Mouse (Mus musculus) CD4-positive helper T cell, adult 2 months (primary cell): ENCODE results near the gene Ern1.
"Not testable (repeated sequence)": the region's sequence is repeated elsewhere in the genome, so short reads cannot be mapped to it uniquely, and the experiment has no call there.

ENCODE experiments used
- DNase-seq: peaks from one replicate; pipeline ENCODE4 v3.0.0-alpha.2; 2012; ENCODE audit warnings: low read depth, missing footprints, low spot score

The Ern1 gene

GRCm38 (mm10) chr11:106437039-106437438 lies 50.6 kb downstream of the Ern1 start:
- DNase-seq: no peak

GRCm38 (mm10) chr11:106430392-106430791 lies 57.3 kb downstream of the Ern1 start:
- DNase-seq: peak; percentile 80

DNA sequence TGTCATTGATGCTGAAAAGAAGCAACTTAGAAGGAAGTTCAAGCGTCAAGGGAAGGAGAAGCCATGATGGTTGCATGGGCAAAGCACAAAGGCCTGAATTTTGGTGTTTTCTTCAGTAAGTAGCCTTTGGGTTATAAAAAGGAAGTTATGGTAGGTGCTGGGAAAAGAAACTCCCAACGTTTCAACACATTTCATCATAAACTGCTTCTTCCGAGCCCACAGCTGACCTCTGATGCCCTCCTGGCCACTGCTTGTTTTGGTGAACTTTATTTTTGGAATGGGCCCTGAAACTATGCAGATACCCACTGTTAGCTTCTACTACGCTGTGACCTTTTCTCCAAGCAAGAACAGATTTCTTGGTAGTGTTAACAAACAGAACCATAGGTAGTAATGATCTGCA lies 58.0 kb downstream of the Ern1 start:
- DNase-seq: no peak

GRCm38 (mm10) chr11:106428556-106428955 lies 59.1 kb downstream of the Ern1 start:
- no peak for DNase-seq

DNA sequence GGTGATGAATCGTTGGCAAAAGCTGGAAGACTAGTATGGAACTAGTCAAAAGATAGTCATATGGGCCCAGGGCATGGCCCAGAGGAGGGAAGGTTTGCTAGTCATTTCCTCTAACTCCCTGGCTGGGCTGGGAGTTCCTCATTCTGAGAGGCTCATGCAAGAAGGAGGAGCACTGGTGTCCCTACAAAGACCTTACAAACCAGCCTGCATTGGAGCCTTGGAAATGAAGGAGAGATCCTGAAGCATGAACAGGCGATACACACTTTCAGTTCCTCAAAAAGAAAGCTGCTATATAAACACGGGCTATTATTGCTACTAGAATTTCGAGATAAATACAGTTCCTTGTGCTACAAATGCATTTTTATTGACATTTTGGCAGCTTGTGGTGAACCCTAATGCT lies 59.5 kb downstream of the Ern1 start:
- no peak for DNase-seq

GRCm38 (mm10) chr11:106426447-106426846 lies 61.2 kb downstream of the Ern1 start:
- DNase-seq: no peak

- DNase-seq: no peak
Measured at GRCm38 (mm10) chr11:106425201-106425600, 62.5 kb downstream of the Ern1 start.

DNA sequence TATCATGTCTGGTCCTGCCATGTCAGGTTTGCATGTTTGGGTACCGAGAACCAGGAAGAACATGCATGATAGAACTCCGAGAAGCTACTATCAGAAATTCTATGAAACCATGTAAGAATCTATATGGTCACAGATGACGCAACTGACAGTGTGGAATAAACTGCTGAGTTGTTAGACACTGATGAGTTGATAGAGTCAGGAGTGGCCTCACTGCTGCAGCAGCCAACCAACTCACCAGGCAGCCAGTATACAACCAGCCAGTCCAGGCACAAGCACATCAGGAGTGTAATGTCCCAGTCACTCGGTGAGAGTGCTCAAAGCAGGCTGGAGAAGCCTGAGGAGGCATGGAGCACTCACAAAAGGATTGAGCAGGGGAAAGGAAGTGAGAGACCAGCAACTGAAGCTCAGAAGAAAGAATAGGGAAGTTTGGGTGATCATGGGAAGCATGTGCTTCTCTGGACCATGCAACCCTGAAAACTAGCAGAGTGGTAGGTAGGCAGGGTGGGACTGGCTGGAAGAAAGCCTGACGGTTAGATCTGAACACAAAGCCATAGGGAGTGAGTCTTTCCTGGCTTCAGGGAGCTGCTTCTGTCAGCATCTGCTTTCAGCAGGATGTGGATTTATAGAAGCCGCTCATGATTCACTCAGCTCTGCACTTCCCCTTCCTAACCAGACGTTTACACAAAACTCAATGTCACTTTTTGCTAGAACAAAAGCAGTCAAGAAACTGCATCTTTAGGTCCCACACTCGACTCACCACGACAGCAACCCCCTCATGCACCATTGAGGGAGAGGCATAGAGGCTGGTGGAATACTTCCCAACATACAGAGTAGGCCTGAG lies 68.2 kb downstream of the Ern1 start:
- no peak for DNase-seq

- peak; percentile 87 for DNase-seq
Measured at GRCm38 (mm10) chr11:106418622-106419196, 68.9 kb downstream of the Ern1 start.

DNA sequence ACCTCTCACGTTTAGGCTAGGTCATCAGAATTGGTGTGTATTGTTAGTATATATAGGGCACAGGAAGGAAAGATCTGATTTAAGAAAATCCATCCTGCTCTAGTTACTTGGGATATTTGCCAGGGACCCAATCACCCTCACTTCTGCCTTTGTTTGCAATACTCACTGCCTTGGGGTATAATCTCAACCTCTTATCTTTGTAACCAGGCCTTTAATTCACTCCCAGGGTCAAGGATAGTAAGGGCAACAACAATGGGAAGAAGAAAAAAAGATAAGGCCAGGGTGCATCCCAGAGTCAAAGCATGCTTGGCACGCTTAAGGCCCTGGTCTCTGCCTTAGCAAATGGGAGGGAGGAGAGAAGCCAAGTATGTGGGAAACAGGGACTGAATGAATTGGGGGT lies 69.8 kb downstream of the Ern1 start:
- DNase-seq: no peak

DNA sequence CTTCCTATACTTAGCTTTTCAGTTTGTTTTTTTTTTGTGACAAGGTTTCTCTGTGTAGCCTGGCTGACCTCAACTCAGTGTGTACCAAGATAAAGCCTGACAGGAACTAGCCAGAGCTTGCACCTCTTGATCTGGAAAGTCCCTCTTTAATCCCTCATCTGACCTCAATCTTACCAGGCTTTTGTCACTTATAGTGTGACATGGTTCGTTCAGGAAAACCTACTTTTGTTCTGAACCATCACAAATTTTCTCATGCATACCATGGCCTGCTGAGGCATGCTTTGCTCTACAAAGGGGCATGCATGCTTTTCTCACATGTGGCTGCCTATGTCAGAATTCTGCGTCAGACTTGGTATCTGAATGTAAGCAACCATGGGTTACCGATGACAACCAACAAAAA lies 71.3 kb downstream of the Ern1 start:
- DNase-seq: peak; percentile 67

- no peak for DNase-seq
Measured at GRCm38 (mm10) chr11:106412641-106413360, 74.9 kb downstream of the Ern1 start.

GRCm38 (mm10) chr11:106411157-106411556 lies 76.5 kb downstream of the Ern1 start:
- DNase-seq: no peak

- no peak for DNase-seq
Measured at GRCm38 (mm10) chr11:106410507-106410906, 77.1 kb downstream of the Ern1 start.

DNA sequence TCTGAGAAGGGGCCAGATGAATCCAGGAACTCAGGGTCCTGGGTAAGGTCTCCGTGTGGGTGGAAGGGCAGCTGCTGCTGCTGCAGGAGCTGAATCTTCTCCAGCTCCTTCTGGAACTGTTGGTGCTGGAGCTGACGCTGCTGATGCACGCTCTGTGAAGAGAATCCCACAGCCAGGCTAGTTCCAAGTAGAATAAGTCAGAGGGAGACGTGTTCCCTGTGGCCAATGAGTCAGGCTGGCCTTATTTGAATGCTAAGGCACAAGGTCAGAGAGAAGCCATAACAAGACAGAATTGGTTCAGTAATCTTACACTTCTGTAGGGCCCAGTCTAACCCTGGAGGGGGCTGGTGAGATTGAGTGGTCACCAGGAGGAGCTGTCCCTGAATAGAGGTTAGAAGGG lies 77.6 kb downstream of the Ern1 start:
- no peak for DNase-seq

- no peak for DNase-seq
Measured at GRCm38 (mm10) chr11:106398481-106398880, 89.2 kb downstream of the Ern1 start.

DNA sequence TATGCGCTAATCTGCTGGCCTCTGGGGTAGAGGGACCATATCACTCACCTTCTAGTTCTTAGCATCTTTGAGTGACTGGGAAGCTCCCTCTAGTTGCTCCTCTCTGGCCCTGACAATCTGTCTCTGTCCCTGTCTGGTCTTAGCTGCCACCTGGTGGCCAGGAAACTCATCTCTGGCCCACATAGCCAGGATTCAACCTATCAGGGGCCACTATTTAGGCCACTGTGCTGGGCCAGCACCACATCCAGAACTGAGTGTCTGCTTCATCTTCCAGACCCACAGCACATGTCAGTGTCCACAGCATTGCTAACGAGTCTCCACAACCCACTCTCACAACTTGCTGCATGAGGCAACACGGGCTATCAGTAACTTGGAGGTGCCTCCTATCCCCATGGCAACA lies 90.0 kb downstream of the Ern1 start:
- DNase-seq: no peak

DNA sequence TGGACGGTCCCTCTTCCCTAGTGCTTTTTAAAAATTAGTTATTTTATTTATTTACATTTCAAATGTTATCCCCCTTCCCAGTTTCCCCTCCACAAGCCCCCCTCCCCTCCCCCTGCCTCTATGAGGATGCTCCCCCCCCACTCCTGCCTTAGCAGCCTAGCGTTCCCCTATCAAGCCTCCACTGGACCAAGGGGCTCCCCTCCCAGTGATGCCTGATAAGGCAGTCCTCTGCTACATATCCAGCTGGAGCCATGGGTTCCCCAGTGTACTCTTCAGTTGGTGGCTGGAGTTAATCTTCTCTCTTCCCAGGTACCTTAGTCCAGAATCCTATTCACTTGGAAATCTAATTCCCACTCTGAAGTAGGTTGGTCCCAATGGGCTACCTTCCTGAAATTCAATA lies 93.6 kb downstream of the Ern1 start:
- not testable (repeated sequence) for DNase-seq

DNA sequence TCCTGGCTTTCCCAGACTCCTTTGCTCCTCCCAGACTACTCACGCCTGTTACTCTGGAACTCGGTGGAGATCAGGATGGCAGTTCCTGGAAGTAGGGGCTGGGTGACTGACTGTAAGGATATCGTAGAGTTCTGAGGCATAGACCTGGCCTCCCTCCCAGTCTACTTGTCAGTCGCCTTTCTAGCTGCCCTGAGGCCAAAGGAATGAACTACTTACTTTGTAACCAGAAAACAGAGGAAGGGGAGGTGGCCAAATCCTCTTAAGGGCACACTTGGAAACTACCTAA lies 94.4 kb downstream of the Ern1 start:
- no peak for DNase-seq

DNA sequence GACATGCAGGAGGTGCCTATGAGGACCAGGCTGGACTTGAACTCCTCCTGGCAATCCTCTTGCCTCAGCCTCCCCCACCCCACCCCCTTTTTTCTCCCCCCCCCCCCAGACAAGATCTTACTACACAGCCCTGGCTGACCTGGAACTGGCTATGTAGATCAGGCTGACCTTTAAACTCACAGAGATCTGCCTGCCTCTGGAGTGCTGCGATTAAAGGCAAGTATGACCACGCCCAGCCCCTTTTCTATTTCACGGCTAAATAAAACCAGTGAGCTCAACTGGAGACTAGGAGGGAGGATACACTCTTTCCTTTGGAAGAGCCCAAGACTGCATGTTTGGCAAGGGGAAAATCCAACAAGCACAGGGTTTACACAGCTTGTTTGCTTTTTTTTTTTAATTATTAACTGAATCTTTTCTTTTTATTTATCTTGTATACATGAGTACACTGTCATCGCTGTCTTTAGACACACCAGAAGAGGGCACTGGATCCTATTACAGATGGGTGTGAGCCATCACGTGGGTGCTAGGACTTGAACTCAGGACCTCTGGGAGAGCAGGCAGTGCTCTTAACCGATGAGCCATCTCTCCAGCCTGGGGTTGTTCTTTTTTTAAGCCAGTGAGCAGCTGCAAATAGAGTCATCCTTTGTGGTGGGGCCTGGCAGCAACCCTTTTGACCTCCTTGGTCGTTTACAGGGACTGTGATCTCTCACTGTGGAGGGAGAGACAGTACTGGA lies 94.9 kb downstream of the Ern1 start:
- DNase-seq: no peak

DNA sequence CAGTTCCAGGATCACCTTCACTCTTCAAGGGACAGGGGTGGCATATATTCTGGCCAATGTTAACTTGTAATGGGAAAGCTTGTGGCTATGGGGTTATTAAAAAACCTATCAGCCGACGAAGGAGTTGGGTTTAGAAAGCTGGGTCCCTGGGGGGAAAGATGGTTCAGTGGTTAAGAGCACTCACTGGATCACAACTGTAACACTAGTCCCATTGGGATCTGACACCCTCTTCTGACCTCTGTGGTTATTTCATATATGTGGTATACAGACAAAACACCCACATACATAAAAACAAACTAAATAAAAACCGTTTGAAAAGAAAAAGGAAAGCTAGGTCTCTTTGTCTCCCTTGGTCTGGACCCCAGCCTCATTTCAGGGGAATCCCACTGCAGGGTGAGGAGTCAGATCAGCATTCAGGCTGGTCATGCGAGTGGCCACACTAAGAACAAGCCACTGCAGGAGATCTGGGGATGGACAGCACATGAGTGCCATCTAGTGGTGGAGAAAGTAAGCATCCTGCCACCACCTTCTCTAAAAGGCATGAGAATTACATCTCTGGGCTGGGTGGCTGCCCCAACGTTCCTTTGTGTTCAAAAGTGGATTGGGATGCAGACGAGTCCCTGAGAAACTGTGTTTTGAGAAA lies 96.0 kb downstream of the Ern1 start:
- peak; percentile 77 for DNase-seq

DNA sequence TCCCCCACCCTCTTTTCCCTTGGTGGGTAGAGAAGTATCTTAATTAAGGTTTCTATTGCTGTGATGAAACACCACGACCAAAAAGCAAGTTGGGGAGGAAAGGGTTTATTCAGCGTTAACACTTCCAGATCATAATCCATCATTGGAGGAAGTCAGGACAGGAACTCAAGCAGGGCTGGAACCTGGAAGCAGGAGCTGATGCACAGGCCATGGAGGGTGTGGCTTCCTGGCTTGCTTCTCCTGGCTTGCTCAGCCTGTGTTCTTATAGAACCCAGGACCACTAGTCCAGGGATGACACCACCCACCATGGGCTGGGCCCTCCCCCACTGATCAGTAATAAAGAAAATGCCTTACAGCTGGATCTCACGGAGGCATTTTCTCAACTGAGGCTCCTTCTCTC lies 96.9 kb downstream of the Ern1 start:
- no peak for DNase-seq
